Mouse (Mus musculus) stomach, embryonic 15.5 days (tissue): ENCODE data around the gene Synm. TPM values are rescaled to one million over a fixed set of nuclear protein-coding genes. Genes with fewer than 3 reads are reported as not detected.

Experiments
- ATAC-seq: fragments of 200-750 bp; cut with Nextera tagmentation; 2 replicates; pipeline ENCODE4 v1.8.0; 2017; ENCODE audit warnings: low read depth, moderate number of reproducible peaks, moderate TSS enrichment; ENCODE audit not compliant: insufficient read depth, low FRiP score
- H3K27ac ChIP-seq: fragments of 300-500 bp; sonication (generic); 2 replicates; pipeline ENCODE4 v1.5.1; 2015; ENCODE audit warnings: mild to moderate bottlenecking, inconsistent platforms
- H3K27me3 ChIP-seq: fragments of 300-500 bp; sonication (generic); replicated peaks from 2 replicates; pipeline ENCODE4 v1.6.1; 2015; ENCODE audit warnings: inconsistent platforms
- H3K36me3 ChIP-seq: fragments of 300-500 bp; sonication (generic); 2 replicates; pipeline ENCODE4 v1.6.1; 2015; ENCODE audit warnings: inconsistent platforms
- H3K4me1 ChIP-seq: fragments of 300-500 bp; sonication (generic); 2 replicates; pipeline ENCODE4 v1.6.1; 2015; ENCODE audit warnings: inconsistent platforms
- H3K4me2 ChIP-seq: fragments of 300-500 bp; sonication (generic); 2 replicates; pipeline ENCODE4 v1.6.1; 2015; ENCODE audit warnings: mild to moderate bottlenecking, inconsistent platforms
- H3K4me3 ChIP-seq: fragments of 300-500 bp; sonication (generic); replicated peaks from 2 replicates; pipeline ENCODE4 v1.5.1; 2015; ENCODE audit warnings: inconsistent platforms
- H3K9ac ChIP-seq: fragments of 300-500 bp; sonication (generic); 2 replicates; pipeline ENCODE4 v1.6.1; 2015; ENCODE audit warnings: inconsistent platforms
- H3K9me3 ChIP-seq: fragments of 300-500 bp; sonication (generic); 2 replicates; pipeline ENCODE4 v1.6.1; 2016; ENCODE audit warnings: inconsistent platforms
- WGBS: fragments of 180-500 bp; shearing (Covaris S2); methylation state at CpG from one replicate; pipeline ENCODE4 v1.1.7; 2015; 5-methylcytosine and 5-hydroxymethylcytosine counted together
- polyA plus RNA-seq: library from polyadenylated mRNA; unstranded; fragments of >200 nt; fragmentation: Nextera tagmentation; extraction: Ambion mirVana; gene quantifications from 2 replicates; pipeline ENCODE4 v1.2.1, GENCODE M21; 2015

The Synm gene
- polyA plus RNA-seq, 1 experiment from 2014 or later, result 7.8 TPM

DNA sequence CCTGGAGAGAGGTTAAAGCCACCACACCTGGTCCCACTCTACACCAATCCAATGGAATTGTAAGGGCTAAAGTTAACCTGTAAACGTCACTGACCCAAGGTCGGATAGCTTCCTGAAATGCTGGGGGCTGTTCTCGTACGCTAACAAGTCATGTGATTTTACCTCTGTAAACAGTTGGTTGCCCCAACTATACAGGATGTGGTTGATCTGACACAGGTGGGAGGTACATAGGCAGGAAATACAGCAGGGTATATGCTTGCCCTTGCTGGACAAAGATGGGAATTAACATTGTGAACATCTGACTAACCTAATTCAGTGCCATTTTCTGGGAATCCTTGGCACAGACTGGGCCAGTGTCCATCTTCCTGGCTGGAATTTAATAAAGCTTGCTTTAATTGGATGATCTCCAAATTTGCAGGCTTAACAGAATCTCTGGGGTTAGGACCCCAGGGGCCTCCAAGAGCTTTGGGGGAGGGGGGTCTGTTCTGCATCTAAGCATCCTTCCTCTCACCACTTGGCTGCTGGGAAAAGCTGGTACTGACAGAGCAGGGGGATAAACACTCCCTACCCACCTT lies 11.7 kb downstream of the Synm start:
- Histone ChIP-seq H3K4me1 (0 out of 2 replicates have a peak, but pooled peaks cover 8% of the 10 kb centered on the region), H3K4me3 (no peak overlapping the region), H3K4me2 (no peak overlapping the region), H3K27me3 (no peaks in the 10 kb centered on the region), H3K36me3 (no peaks in the 10 kb centered on the region), H3K27ac (no peak overlapping the region), H3K9ac (no peak overlapping the region), H3K9me3 (no peaks in the 10 kb centered on the region)
- 72% methylated on average over 4 of the region's 4 CpGs for WGBS
- ATAC-seq, result no peak; the same call in 1 of the 2 replicates

DNA sequence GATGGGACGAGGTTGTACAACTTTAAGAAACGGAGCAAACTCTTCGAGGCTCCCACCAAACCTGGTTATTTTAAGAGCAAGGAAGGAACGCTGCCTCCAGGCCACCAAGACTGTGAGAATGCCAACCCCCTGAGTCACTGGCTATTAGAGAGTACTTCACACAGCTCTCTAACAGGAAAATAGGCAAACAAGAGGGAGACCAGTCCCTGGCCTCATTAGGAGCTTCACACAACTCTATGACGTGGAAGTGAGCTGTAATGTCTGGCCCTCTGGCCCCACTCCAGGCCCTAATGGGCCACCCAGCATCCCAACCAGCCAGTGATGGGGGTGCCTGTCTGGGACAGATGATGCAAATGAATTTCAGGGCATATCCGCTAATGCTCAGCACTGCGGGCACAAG lies 17.8 kb downstream of the Synm start:
- Histone ChIP-seq H3K4me2 (no peak overlapping the region), H3K4me3 (no peak overlapping the region), H3K4me1 (peaks cover 6% of the 10 kb centered on the region; the same call in 1 of the 2 replicates), H3K27me3 (no peaks in the 10 kb centered on the region), H3K27ac (no peak overlapping the region), H3K9me3 (no peaks in the 10 kb centered on the region), H3K36me3 (no peaks in the 10 kb centered on the region), H3K9ac (no peak overlapping the region)
- WGBS, result 68% methylated on average over 7 of the region's 7 CpGs
- ATAC-seq, result no peak

DNA sequence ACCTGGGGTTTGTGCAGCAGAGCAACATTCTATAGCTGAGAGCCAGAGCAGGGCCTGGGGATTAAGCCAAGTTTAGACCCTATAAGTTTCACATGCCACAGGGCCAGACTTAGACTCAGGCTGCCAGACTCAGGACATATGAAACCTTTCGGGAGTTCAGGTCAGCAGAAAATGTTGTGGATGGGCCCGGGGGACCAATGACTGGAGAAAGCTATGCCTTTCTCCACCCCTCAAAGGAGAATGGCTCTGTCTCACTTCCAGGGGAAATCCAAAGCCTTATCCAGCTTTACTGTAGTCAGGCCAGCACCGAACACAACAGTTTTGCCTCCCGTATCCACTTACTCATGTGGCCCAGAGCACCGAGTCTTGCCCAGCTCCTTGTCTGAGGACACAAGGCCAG lies 18.7 kb downstream of the Synm start:
- Histone ChIP-seq H3K36me3 (no peaks in the 10 kb centered on the region), H3K4me2 (no peak overlapping the region), H3K4me3 (no peak overlapping the region), H3K27ac (no peak overlapping the region), H3K27me3 (no peaks in the 10 kb centered on the region), H3K9me3 (no peaks in the 10 kb centered on the region), H3K9ac (no peak overlapping the region), H3K4me1 (peaks cover 6% of the 10 kb centered on the region; the same call in 1 of the 2 replicates)
- WGBS, result 65% methylated on average over 5 of the region's 5 CpGs
- ATAC-seq, result no peak

DNA sequence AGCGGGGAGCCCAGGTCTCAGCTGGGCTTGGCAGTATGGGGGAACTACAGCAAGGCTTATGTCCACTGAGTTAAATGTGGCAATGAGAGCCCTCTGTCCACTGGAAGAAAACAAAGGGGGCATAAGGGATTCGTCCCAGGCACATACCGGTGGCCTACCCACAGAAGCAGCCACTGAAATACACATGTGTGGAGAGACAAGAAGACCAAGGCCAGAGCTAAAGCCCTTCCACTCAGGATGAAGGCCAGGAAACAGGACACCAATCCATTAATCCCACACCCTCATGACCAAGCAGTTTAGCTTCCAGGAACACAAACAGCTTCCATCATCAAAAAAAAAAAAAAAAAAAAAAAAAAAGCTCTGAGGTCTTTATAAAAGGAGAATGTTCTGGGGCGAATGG lies 19.2 kb downstream of the Synm start:
- Histone ChIP-seq H3K27ac (no peak overlapping the region), H3K4me2 (no peak overlapping the region), H3K4me1 (peaks cover 6% of the 10 kb centered on the region; the same call in 1 of the 2 replicates), H3K4me3 (no peak overlapping the region), H3K9me3 (no peaks in the 10 kb centered on the region), H3K27me3 (no peaks in the 10 kb centered on the region), H3K9ac (no peak overlapping the region), H3K36me3 (no peaks in the 10 kb centered on the region)
- ATAC-seq, result no peak
- WGBS, result 80% methylated on average over 4 of the region's 4 CpGs

DNA sequence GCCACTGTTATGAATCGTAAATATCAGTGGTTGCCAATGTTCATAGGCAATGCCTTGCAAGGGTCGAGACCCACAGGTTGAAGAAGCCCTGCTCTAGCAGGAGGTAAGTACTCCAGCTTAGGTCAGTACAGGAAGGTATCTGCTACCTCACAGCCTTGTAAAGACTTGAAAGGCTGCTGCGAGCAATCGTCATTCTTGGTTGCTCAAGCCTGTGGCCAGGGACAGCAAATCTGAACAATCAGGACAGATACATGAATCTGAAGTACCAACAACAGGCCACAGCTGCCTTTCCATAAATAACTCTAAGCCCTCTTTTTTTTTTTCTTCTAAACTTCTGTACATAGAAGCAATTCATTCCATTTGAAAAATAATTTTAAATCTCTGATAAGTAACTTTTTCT lies 27.3 kb downstream of the Synm start:
- Histone ChIP-seq H3K27me3 (no peaks in the 10 kb centered on the region), H3K9me3 (no peaks in the 10 kb centered on the region), H3K4me1 (no peaks in the 10 kb centered on the region), H3K9ac (no peak overlapping the region), H3K27ac (no peak overlapping the region), H3K4me2 (no peak overlapping the region), H3K36me3 (peaks cover 12% of the 10 kb centered on the region), H3K4me3 (no peak overlapping the region)
- ATAC-seq, result no peak
- WGBS, result 78% methylated on average over 4 of the region's 4 CpGs

DNA sequence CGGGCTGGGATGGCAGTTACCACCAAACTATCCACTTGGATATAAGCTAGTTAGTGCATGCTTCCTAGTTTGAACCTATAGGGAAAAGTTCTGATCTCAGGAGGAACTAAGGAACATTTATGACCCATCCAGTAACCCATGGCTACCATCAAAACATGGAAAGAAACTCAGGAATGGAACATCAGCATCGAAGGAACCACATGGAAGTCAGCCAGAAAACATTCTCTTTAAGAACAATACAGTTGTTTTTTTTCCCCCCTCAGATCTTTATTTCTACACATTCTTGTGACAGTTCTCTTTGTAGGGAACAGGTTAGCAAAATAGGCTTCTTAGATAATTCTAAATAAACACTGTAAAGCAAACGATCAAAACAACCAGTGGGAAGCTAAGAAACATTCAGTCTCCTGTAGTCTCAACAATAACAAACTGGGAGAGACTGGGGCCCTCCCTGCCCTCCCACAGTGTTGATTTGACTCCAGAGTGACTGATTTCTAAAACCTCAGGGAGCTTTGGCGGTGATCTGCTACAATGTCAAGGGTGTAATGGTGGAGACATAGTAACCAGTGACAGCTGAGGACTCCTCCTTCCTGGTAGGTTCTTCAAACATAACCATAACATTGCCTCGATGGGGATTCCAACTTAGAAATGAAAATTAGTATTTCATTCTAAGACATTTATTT lies 29.0 kb downstream of the Synm start:
- H3K9ac ChIP-seq, result no peak overlapping the region
- H3K27ac ChIP-seq, result no peak overlapping the region
- ATAC-seq, result no peak
- no peaks in the 10 kb centered on the region for H3K27me3 ChIP-seq
- no peak overlapping the region for H3K4me3 ChIP-seq
- no peak overlapping the region for H3K4me2 ChIP-seq
- no peaks in the 10 kb centered on the region for H3K4me1 ChIP-seq
- H3K36me3 ChIP-seq, result peaks cover 12% of the 10 kb centered on the region
- H3K9me3 ChIP-seq, result no peaks in the 10 kb centered on the region
- WGBS, result 52% methylated on average over 5 of the region's 5 CpGs

DNA sequence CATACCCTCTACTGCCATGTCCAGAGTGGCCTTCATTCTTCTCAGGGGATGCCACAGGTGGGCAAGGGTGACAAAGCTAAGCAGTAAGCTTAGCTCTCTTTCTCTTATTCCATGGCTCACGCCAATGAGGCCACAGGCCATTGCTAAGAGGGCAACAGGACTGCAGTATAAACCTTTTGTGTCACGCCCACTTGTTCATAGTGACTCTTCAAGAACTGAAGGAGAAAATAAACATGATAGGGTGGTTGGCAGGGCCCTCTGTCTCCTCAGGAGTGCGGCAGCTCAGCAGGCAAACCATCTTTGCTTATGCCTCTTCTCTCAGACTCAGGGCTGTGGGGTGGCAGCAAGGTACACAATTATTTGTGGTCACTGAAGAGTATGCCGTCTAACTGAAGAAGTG lies 30.7 kb downstream of the Synm start:
- no peak for ATAC-seq
- H3K4me2 ChIP-seq, result no peak overlapping the region
- 93% methylated on average over 4 of the region's 4 CpGs for WGBS
- H3K36me3 ChIP-seq, result peaks cover 12% of the 10 kb centered on the region
- no peaks in the 10 kb centered on the region for H3K4me1 ChIP-seq
- no peaks in the 10 kb centered on the region for H3K9me3 ChIP-seq
- H3K27ac ChIP-seq, result no peak overlapping the region
- no peak overlapping the region for H3K9ac ChIP-seq
- H3K4me3 ChIP-seq, result no peak overlapping the region
- H3K27me3 ChIP-seq, result no peaks in the 10 kb centered on the region

DNA sequence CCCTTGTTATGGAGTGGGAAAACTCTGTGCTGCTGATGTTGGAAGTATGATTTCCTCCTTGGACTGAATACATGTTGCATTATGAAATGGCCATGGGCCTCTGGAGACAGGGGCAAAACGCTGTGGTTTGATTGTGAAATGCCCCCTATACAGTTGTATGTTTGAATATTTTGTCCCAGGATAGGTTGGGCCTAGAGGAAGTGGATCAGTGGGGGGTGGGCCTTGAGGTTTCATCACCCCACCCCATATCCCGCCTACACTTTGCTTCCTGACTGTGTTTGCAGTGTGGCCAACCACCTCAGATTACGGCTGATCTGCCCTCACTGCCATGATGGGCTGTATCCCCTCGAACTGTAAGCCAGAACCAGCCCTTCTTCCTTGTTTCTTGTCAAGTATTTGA lies 31.3 kb downstream of the Synm start:
- Histone ChIP-seq H3K4me3 (no peak overlapping the region), H3K4me1 (no peaks in the 10 kb centered on the region), H3K9me3 (no peaks in the 10 kb centered on the region), H3K4me2 (no peak overlapping the region), H3K27ac (no peak overlapping the region), H3K36me3 (peaks cover 12% of the 10 kb centered on the region), H3K27me3 (no peaks in the 10 kb centered on the region), H3K9ac (no peak overlapping the region)
- no peak for ATAC-seq
- WGBS, result 85% methylated on average over 4 of the region's 4 CpGs

DNA sequence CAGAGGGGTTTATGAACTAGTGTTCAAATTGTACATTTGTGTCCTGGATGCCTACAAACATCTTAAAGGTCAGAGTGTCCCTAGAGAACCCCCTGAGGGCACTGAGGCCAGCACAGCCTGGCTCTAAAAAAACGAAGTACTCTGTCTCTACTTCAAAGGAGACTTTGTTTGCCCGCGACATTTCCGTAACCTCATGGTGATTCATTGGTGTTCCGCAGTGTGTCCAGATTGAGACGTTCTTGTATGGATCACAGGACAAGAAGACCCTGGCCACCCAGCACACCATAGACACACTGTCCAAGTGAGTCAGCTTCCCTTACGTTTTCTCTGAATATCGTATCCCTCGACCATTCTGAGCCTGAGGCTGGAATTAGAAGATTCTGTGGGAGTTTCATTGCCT lies 34.5 kb downstream of the Synm start:
- Histone ChIP-seq H3K36me3 (peaks cover 12% of the 10 kb centered on the region), H3K4me2 (no peak overlapping the region), H3K27ac (no peak overlapping the region), H3K4me1 (no peaks in the 10 kb centered on the region), H3K9me3 (no peaks in the 10 kb centered on the region), H3K4me3 (no peak overlapping the region), H3K27me3 (no peaks in the 10 kb centered on the region), H3K9ac (no peak overlapping the region)
- WGBS, result 75% methylated on average over 9 of the region's 9 CpGs
- ATAC-seq, result no peak

DNA sequence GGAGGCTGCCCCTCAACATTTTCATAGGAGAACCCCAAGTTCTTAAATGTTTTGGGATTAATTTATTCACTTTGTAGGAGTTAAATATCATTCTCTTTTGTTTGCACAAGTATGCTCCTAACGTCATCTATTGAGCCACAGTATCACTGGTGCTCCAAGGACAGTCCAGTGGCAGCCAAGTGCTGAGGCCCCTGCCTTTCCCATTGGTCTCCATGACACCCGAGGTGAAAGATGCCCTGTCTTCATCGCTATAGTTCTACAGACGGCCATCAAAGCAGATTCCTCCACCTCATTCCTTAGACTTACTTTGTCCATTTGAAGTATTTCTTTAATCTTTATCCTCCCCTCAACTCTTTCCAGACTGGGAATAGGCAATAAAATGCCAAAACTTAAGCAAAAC lies 35.0 kb downstream of the Synm start:
- Histone ChIP-seq H3K4me1 (no peaks in the 10 kb centered on the region), H3K4me2 (no peak overlapping the region), H3K36me3 (peaks cover 12% of the 10 kb centered on the region), H3K27ac (no peak overlapping the region), H3K4me3 (no peak overlapping the region), H3K27me3 (no peaks in the 10 kb centered on the region), H3K9me3 (no peaks in the 10 kb centered on the region), H3K9ac (no peak overlapping the region)
- ATAC-seq, result no peak
- 76% methylated on average over 4 of the region's 4 CpGs for WGBS

DNA sequence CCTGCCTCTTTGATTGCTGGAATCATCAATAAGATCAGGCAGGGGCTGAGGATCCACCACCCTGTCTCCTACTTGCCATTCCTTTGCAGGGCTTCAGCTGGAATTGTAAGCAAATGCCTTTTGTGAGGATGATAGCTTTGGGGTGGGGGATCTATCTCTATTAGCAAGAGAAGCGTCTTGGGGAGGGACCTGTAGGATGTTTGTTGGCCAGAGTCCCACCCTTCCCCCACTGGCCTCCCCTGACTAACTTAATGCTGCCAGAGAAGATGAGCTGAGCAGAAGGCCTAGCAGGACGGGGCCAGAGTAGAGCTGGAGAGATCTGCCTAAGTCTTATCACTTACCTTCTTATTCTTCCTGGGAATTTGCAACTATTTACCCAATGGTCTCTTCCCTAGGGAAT lies 37.4 kb downstream of the Synm start:
- Histone ChIP-seq H3K9ac (no peak overlapping the region), H3K27ac (no peak overlapping the region), H3K4me2 (no peak overlapping the region), H3K4me3 (no peak overlapping the region), H3K9me3 (no peaks in the 10 kb centered on the region), H3K36me3 (no peaks in the 10 kb centered on the region), H3K4me1 (no peaks in the 10 kb centered on the region), H3K27me3 (no peaks in the 10 kb centered on the region)
- no peak for ATAC-seq
- 51% methylated on average over 2 of the region's 2 CpGs for WGBS

DNA sequence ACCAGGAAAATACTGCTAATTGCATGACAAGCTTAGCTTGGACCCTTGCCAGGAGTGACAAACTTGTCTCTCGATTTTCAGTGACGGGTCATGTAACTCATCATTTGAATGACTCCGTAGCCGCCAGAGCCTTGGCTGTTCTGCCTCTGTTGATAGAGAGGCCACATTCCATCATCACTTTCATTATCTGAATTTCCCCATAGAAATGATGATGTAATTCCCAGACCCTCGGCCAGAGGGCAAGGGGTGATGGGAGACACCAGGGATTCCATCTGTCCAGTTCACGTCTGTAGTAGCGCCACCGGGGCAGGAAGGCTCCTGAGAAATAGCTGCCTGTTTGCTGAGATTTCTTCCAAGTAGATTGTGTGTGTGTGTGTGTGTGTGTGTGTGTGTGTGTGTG lies 40.7 kb downstream of the Synm start:
- WGBS, result 57% methylated on average over 8 of the region's 8 CpGs
- Histone ChIP-seq H3K9me3 (no peaks in the 10 kb centered on the region), H3K4me1 (peaks cover 4% of the 10 kb centered on the region; the same call in 1 of the 2 replicates), H3K9ac (no peak overlapping the region), H3K4me2 (no peak overlapping the region), H3K4me3 (no peak overlapping the region), H3K27me3 (no peaks in the 10 kb centered on the region), H3K27ac (no peak overlapping the region), H3K36me3 (no peaks in the 10 kb centered on the region)
- ATAC-seq, result no peak
